Mouse (Mus musculus) lung, postnatal 14 days (tissue): ENCODE results near the gene Heg1.
A peak's percentile ranks its signal among the peaks of the same experiment; 100 is the strongest.

Experiments used
- DNase-seq: peaks from one replicate; pipeline ENCODE4 v3.0.0; 2021

The Heg1 gene

DNA sequence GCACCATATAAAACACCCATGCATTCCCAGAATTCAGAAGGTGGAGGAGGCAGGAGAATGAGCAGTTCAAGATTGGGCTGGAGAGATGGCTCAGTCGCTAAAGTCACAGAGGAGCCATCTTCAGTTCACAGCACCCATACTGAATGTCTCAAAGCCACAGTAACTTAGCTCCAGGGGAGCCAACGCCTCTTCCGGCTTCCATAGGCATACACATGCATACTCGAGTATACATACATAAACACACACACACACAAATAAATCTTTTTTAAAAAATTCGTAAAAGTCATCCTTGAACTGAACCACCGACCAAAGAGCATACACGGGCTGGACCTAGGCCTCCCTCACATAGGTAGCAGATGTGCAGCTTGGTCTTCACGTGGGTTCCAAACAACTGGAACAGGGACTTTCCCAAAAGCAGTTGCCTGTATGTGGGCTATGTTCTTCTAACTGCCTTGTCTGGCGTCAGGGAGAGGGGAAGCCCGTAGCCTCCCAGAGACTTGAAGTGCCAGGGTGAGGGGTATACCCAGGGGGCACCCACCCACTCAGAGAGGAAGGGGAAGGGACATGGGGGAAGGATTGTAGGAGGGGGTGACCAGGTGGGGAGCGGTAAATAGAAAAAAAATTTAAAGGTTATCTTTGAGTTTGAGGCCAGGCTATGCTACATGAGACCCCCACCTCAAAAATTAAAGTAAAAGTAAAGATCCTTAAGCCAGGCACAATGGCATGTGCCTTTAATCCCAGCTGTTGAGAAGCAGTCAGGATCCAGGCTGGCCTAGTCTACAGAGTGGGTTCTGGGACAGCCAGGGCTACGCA is 24.6 kb downstream of the Heg1 start:
- no peak for DNase-seq

GRCm38 (mm10) chr16:33714271-33714670 is 30.1 kb downstream of the Heg1 start:
- peak; percentile 78 for DNase-seq

DNA sequence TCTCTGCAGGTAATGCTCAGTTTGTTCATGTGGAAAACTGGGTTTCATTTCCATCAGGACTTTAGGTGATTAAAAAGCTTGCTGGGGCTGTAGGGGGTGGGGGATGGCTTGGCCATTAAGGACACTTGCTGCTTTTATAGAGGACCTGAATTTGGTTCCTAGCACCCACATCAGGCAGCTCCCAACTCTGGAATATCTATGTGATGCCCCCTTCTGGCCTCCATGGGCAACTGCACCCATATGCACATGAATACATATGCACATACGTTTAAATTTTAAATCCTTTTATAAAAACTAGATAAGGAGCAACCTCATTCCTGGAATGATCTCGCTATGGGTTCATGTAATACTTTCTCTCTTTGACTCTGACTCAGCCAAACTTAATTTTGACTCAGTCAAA is 39.1 kb downstream of the Heg1 start:
- no peak for DNase-seq

GRCm38 (mm10) chr16:33723983-33724382 is 39.8 kb downstream of the Heg1 start:
- DNase-seq = no peak

GRCm38 (mm10) chr16:33726261-33726660 is 42.1 kb downstream of the Heg1 start:
- DNase-seq = no peak

DNA sequence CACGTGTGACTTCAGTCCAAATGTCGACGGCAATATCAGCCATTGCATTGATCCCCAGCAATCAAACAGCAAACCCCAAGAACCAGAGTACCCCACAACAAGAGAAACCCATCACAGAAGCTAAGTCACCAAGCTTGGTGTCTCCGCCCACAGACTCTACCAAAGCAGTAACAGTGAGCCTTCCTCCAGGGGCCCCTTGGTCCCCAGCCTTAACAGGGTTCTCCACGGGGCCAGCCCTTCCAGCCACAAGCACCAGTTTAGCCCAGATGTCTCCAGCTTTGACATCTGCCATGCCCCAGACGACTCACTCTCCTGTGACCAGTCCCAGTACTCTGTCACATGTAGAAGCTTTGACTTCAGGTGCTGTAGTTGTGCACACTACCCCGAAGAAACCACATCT is 42.7 kb downstream of the Heg1 start:
- no peak for DNase-seq

- no peak for DNase-seq
Observed at GRCm38 (mm10) chr16:33728427-33728826, 44.3 kb downstream of the Heg1 start.

DNA sequence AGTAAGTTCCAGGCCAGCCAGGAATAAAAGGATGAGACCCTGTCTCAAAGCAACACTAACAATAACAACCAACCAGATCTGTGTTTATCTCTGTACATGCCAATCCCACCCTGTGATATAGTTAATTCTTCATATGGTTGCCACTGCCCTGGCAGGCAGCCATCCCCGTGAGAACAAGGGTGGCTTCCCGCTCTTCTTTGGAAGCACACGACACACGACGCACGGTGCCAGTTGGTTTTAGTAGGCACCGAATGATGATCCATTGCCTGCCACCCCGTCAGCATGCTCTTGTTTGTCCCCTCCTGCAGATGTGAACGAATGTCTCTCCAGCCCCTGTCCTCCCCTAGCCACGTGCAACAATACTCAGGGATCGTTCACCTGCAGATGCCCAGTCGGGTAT is 47.1 kb downstream of the Heg1 start:
- no peak for DNase-seq

GRCm38 (mm10) chr16:33732237-33732749 is 48.1 kb downstream of the Heg1 start:
- DNase-seq = no peak

GRCm38 (mm10) chr16:33732846-33733580 is 48.8 kb downstream of the Heg1 start:
- DNase-seq = no peak

GRCm38 (mm10) chr16:33733864-33734263 is 49.7 kb downstream of the Heg1 start:
- DNase-seq = no peak

DNA sequence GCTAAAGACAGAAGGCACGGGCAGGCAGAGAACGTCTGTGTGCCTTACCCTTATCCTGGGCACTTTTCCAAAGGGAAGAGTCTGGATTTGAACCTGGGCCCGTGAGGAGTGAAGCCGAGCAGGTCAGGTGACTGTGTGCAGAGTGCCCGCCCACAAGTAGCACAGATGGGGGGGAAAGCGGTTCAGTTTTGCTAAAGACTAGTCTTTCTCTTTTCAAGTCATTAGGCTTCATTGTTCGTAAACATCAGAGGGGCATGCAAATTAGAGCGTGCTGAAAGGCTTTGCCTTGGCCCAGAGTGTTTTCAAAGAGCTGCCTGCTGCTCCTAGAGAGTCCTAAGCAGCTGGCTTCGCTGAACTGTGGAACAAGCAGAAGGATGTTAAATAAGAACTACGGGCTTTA is 50.4 kb downstream of the Heg1 start:
- DNase-seq = no peak

- DNase-seq = no peak
Observed at GRCm38 (mm10) chr16:33735238-33735637, 51.1 kb downstream of the Heg1 start.

DNA sequence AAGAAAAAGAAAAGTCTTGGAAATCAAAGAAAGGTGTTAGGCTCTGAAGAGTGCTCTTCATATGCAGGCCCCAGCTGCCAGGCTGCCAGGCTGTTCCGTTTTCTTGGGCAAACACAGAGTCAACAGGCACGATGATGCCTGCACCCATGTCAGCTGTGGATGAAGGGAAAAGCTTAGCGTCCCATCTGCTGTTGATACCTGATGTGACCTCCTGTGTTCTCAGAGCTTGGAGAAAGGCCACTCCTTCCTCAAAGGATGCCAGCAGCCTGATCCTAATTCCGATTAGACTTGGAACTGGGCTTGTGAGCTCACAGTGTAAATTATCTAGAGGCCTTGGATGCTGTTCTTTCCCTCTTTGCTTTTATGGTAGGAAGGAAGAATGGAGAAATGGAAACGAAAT is 51.6 kb downstream of the Heg1 start:
- DNase-seq = no peak

GRCm38 (mm10) chr16:33736746-33737145 is 52.6 kb downstream of the Heg1 start:
- DNase-seq = no peak

- DNase-seq = no peak
Observed at GRCm38 (mm10) chr16:33738949-33739719, 55.0 kb downstream of the Heg1 start.

GRCm38 (mm10) chr16:33739802-33740201 is 55.6 kb downstream of the Heg1 start:
- DNase-seq = peak; percentile 59

GRCm38 (mm10) chr16:33740416-33740815 is 56.2 kb downstream of the Heg1 start:
- DNase-seq = no peak

GRCm38 (mm10) chr16:33741795-33742194 is 57.6 kb downstream of the Heg1 start:
- DNase-seq = no peak

DNA sequence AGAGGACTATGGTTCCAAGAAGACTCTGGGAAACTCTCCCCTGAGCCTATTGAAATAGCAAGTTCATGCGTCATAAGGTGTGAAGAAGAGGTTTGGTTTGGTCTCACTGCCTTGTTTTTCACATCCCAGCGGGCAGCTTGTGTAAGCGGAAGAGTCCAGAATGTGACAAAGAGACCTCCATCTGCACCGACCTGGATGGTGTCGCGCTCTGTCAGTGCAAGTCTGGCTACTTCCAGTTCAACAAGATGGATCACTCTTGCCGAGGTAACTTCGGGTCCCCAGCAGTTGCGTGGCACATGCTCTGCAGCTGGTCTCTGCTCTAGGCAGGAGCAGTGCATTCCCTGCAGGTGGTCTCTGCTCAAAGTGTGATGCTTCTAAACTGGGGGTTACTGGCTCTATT is 58.1 kb downstream of the Heg1 start:
- no peak for DNase-seq

- DNase-seq = no peak
Observed at GRCm38 (mm10) chr16:33744622-33745419, 60.7 kb downstream of the Heg1 start.

DNA sequence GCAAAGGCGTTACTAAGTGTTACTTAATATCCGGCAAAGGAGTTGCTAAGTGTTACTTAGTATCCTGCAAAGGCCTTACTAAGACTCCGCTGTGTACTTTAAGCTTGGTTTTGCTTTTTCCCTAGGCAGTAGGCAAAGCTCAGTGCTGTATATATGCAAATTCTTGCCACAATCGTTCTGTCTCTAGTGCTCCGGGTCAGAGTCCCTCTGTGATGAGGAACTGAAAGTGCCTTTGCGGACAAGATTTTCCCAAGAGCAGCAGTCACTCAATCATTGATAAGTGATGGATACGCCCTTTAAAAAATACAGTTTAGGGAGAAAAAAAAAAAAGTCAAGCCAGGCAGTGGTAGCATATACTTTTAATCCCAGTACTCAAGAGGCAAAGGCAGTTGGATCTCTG is 61.3 kb downstream of the Heg1 start:
- DNase-seq = no peak
